Mouse (Mus musculus): ENCODE measurements at regions not wholly inside any gene's neighbourhood (a gene's known extent, or its start where the extent isn't known, plus 50 kb on each side); places are given as distances from the start of the nearest gene placed in this dataset.

GRCm38 (mm10) chr5:69678268-69678667 is 86.1 kb upstream of the Gnpda2 start:
- no peak for DNase-seq (ENCODE audit: low read depth, low spot score)

- DNase-seq (ENCODE audit: low read depth, low spot score), result no peak
Observed at GRCm38 (mm10) chr5:69665555-69665954, 73.4 kb upstream of the Gnpda2 start.

- DNase-seq (ENCODE audit: low read depth, low spot score), result no peak
Observed at GRCm38 (mm10) chr5:69663961-69664360, 71.8 kb upstream of the Gnpda2 start.

Data from 3T3-L1 (cell line).